Mouse (Mus musculus) common myeloid progenitor, adult 5-6 weeks (primary cell): Measurements from ENCODE around the gene Epha5. TPM values are rescaled to one million over a fixed set of nuclear protein-coding genes. Genes with fewer than 3 reads are reported as not detected.

ENCODE experiments used
- ATAC-seq: replicated peaks from 2 replicates; pipeline ENCODE4 v1.8.0; 2016; ENCODE audit warnings: low read depth, mild to moderate bottlenecking, moderate TSS enrichment, inconsistent platforms; ENCODE audit not compliant: poor library complexity, severe bottlenecking
- total RNA-seq: library from RNA; stranded (forward); fragments of 200-1000, 187-1606 nt; gene quantifications from 2 replicates; pipeline ENCODE4 v1.2.3, GENCODE M21; 2017

Gene Epha5
- total RNA-seq, 1 experiment from 2014 or later = not detected

GRCm38 (mm10) chr5:84318814-84319340 lies 98.3 kb downstream of the Epha5 start:
- ATAC-seq = no peak

- ATAC-seq = no peak
Observed at GRCm38 (mm10) chr5:84317839-84318238, 99.3 kb downstream of the Epha5 start.

GRCm38 (mm10) chr5:84313619-84314018 lies 103.6 kb downstream of the Epha5 start:
- no peak for ATAC-seq

GRCm38 (mm10) chr5:84298878-84299736 lies 118.1 kb downstream of the Epha5 start:
- no peak for ATAC-seq

- no peak for ATAC-seq
Observed at GRCm38 (mm10) chr5:84289429-84289977, 127.7 kb downstream of the Epha5 start.

- no peak for ATAC-seq
Observed at GRCm38 (mm10) chr5:84281290-84282017, 135.7 kb downstream of the Epha5 start.

GRCm38 (mm10) chr5:84276996-84277395 lies 140.2 kb downstream of the Epha5 start:
- ATAC-seq = no peak

GRCm38 (mm10) chr5:84265407-84265806 lies 151.8 kb downstream of the Epha5 start:
- ATAC-seq = no peak

GRCm38 (mm10) chr5:84263999-84264398 lies 153.2 kb downstream of the Epha5 start:
- ATAC-seq = no peak

GRCm38 (mm10) chr5:84229971-84230370 lies 187.2 kb downstream of the Epha5 start:
- no peak for ATAC-seq

- no peak for ATAC-seq
Observed at GRCm38 (mm10) chr5:84208609-84209008, 208.6 kb downstream of the Epha5 start.

- no peak for ATAC-seq
Observed at GRCm38 (mm10) chr5:84193348-84193747, 223.8 kb downstream of the Epha5 start.

GRCm38 (mm10) chr5:84184189-84184588 lies 233.0 kb downstream of the Epha5 start:
- no peak for ATAC-seq

GRCm38 (mm10) chr5:84153095-84153494 lies 264.1 kb downstream of the Epha5 start:
- no peak for ATAC-seq

- no peak for ATAC-seq
Observed at GRCm38 (mm10) chr5:84142138-84142537, 275.0 kb downstream of the Epha5 start.

- ATAC-seq = no peak
Observed at GRCm38 (mm10) chr5:84095947-84096346, 321.2 kb downstream of the Epha5 start.

- no peak for ATAC-seq
Observed at GRCm38 (mm10) chr5:84081321-84081720, 335.9 kb downstream of the Epha5 start.

GRCm38 (mm10) chr5:84070976-84071375 lies 346.2 kb downstream of the Epha5 start:
- no peak for ATAC-seq

- no peak for ATAC-seq
Observed at GRCm38 (mm10) chr5:84053880-84054279, 363.3 kb downstream of the Epha5 start.

- ATAC-seq = no peak
Observed at GRCm38 (mm10) chr5:84037250-84037963, 379.8 kb downstream of the Epha5 start.
